Mouse (Mus musculus) megakaryocyte, embryonic 14.5 days (primary cell): ENCODE results near the gene Ces1c.

ENCODE experiments used
- FLI1 ChIP-seq: IDR thresholded peaks from 2 replicates; pipeline ENCODE4 v1.6.1; 2012; ENCODE audit warnings: low read length, inconsistent platforms, mixed read lengths
- GATA1 ChIP-seq: IDR thresholded peaks from 3 replicates; pipeline ENCODE4 v1.6.1; 2012; ENCODE audit warnings: mixed read lengths, low read length, inconsistent platforms, borderline replicate concordance

GRCm38 (mm10) chr8:93088686-93089122 is 42.4 kb downstream of the Ces1c start:
- TF ChIP-seq GATA1 (no peak), FLI1 (no peak)
